Mouse (Mus musculus) stomach, embryonic 16.5 days (tissue): ENCODE data around the gene Cacnb1. TPM values are rescaled to one million over a fixed set of nuclear protein-coding genes. Genes with fewer than 3 reads are reported as not detected.
A peak's percentile ranks its signal among the peaks of the same experiment; 100 is the strongest.

Experiments
- ATAC-seq: fragments of 200-750 bp; cut with Nextera tagmentation; 2 replicates; pipeline ENCODE4 v1.8.0; 2017; ENCODE audit warnings: moderate number of reproducible peaks, moderate TSS enrichment; ENCODE audit not compliant: insufficient read depth, low FRiP score
- H3K27ac ChIP-seq: fragments of 300-500 bp; sonication (generic); 2 replicates; pipeline ENCODE4 v1.5.1; 2014; ENCODE audit warnings: low read length
- H3K27me3 ChIP-seq: fragments of 300-500 bp; sonication (generic); 2 replicates; pipeline ENCODE4 v1.6.1; 2014; ENCODE audit warnings: low read length, control low read depth, mixed read lengths; ENCODE audit not compliant: control insufficient read depth, insufficient read depth
- H3K36me3 ChIP-seq: fragments of 300-500 bp; sonication (generic); 2 replicates; pipeline ENCODE4 v1.6.1; 2014; ENCODE audit warnings: low read length; ENCODE audit not compliant: control insufficient read depth, insufficient read depth
- H3K4me1 ChIP-seq: fragments of 300-500 bp; sonication (generic); 2 replicates; pipeline ENCODE4 v1.6.1; 2014; ENCODE audit warnings: low read length, control low read depth, mixed read lengths; ENCODE audit not compliant: control insufficient read depth, insufficient read depth
- H3K4me2 ChIP-seq: fragments of 300-500 bp; sonication (generic); 2 replicates; pipeline ENCODE4 v1.6.1; 2014; ENCODE audit warnings: low read depth, low read length, mixed read lengths
- H3K4me3 ChIP-seq: fragments of 300-500 bp; sonication (generic); replicated peaks from 2 replicates; pipeline ENCODE4 v1.5.1; 2014; ENCODE audit warnings: mild to moderate bottlenecking, low read length
- H3K9ac ChIP-seq: fragments of 300-500 bp; sonication (generic); 2 replicates; pipeline ENCODE4 v1.6.1; 2014; ENCODE audit warnings: low read length
- H3K9me3 ChIP-seq: fragments of 300-500 bp; sonication (generic); replicated peaks from 2 replicates; pipeline ENCODE4 v1.6.1; 2016; ENCODE audit warnings: low read length, control low read depth; ENCODE audit not compliant: control insufficient read depth
- WGBS: fragments of 180-500 bp; shearing (Covaris S2); extraction: QIAGEN DNeasy Blood & Tissue Kit; methylation state at CpG from one replicate; pipeline ENCODE4 v1.1.7; 2014; 5-methylcytosine and 5-hydroxymethylcytosine counted together
- polyA plus RNA-seq: library from polyadenylated mRNA; unstranded; fragments of >200 nt; fragmentation: Nextera tagmentation; extraction: Ambion mirVana; gene quantifications from 2 replicates; pipeline ENCODE4 v1.2.1, GENCODE M21; 2015

Gene Cacnb1
- polyA plus RNA-seq, 1 experiment from 2014 or later = 12.1 TPM

GRCm38 (mm10) chr11:97987551-97988526, 35.0 kb downstream of the Cacnb1 start:
- Histone ChIP-seq H3K9me3 (no peaks in the 10 kb centered on the region), H3K4me1 (peaks cover 14% of the 10 kb centered on the region), H3K4me2 (peak overlapping the region; percentile 91), H3K27me3 (peaks cover 16% of the 10 kb centered on the region), H3K36me3 (no peaks in the 10 kb centered on the region), H3K27ac (peak overlapping the region; percentile 87), H3K4me3 (peak overlapping the region; percentile 65), H3K9ac (peak overlapping the region; percentile 75)
- ATAC-seq = peak; percentile 84
- under 1% methylated on average over 42 of the region's 42 CpGs for WGBS

- no peaks in the 10 kb centered on the region for H3K9me3 ChIP-seq
- ATAC-seq = no peak
- no peak overlapping the region for H3K27ac ChIP-seq
- 29% methylated on average over 14 of the region's 17 CpGs for WGBS
- H3K36me3 ChIP-seq = no peaks in the 10 kb centered on the region
- H3K4me1 ChIP-seq = peaks cover 14% of the 10 kb centered on the region
- H3K4me3 ChIP-seq = peak overlapping the region; percentile 65
- H3K9ac ChIP-seq = peak overlapping the region; percentile 77; the same call in 1 of the 2 replicates
- peak overlapping the region; percentile 91 for H3K4me2 ChIP-seq
- H3K27me3 ChIP-seq = peaks cover 16% of the 10 kb centered on the region
These were observed 35.9 kb downstream of the Cacnb1 start for GRCm38 (mm10) chr11:97986738-97987465.

GRCm38 (mm10) chr11:97985727-97986677, 36.8 kb downstream of the Cacnb1 start, which contains the start of gene Plxdc1:
Plxdc1 (minus strand) TSS chr11:97986444.
- no peaks in the 10 kb centered on the region for H3K9me3 ChIP-seq
- ATAC-seq = no peak
- peaks cover 16% of the 10 kb centered on the region for H3K27me3 ChIP-seq
- no peak within 1 kb of the TSS for H3K27ac ChIP-seq
- H3K36me3 ChIP-seq = no peaks in the 10 kb centered on the region
- peaks cover 14% of the 10 kb centered on the region for H3K4me1 ChIP-seq
- H3K4me2 ChIP-seq = peak within 1 kb of the TSS; percentile 91
- H3K4me3 ChIP-seq = peak within 1 kb of the TSS; percentile 65
- H3K9ac ChIP-seq = peak within 1 kb of the TSS; percentile 77
- WGBS = 2% methylated on average over 69 of the region's 74 CpGs

GRCm38 (mm10) chr11:97983983-97984382, 38.9 kb downstream of the Cacnb1 start:
- no peak for ATAC-seq
- 62% methylated on average over 1 of the region's 1 CpGs for WGBS
- Histone ChIP-seq H3K4me3 (no peak overlapping the region), H3K4me2 (no peak overlapping the region), H3K27ac (no peak overlapping the region), H3K4me1 (peaks cover 7% of the 10 kb centered on the region; the same call in 1 of the 2 replicates), H3K9ac (no peak overlapping the region), H3K9me3 (no peaks in the 10 kb centered on the region), H3K27me3 (peaks cover 16% of the 10 kb centered on the region), H3K36me3 (no peaks in the 10 kb centered on the region)

GRCm38 (mm10) chr11:97983506-97983905, 39.3 kb downstream of the Cacnb1 start:
- Histone ChIP-seq H3K27ac (no peak overlapping the region), H3K36me3 (no peaks in the 10 kb centered on the region), H3K9ac (no peak overlapping the region), H3K27me3 (peaks cover 16% of the 10 kb centered on the region), H3K9me3 (no peaks in the 10 kb centered on the region), H3K4me2 (no peak overlapping the region), H3K4me3 (no peak overlapping the region), H3K4me1 (peaks cover 7% of the 10 kb centered on the region; the same call in 1 of the 2 replicates)
- ATAC-seq = no peak
- WGBS = 83% methylated on average over 3 of the region's 3 CpGs

- Histone ChIP-seq H3K27me3 (peaks cover 16% of the 10 kb centered on the region), H3K36me3 (no peaks in the 10 kb centered on the region), H3K4me2 (no peak overlapping the region), H3K4me3 (no peak overlapping the region), H3K4me1 (peaks cover 7% of the 10 kb centered on the region; the same call in 1 of the 2 replicates), H3K9ac (no peak overlapping the region), H3K27ac (no peak overlapping the region), H3K9me3 (no peaks in the 10 kb centered on the region)
- no peak for ATAC-seq
- 80% methylated on average over 9 of the region's 9 CpGs for WGBS
These were observed 40.1 kb downstream of the Cacnb1 start for GRCm38 (mm10) chr11:97982721-97983120.

GRCm38 (mm10) chr11:97980531-97980966, 42.3 kb downstream of the Cacnb1 start:
- WGBS = 57% methylated on average over 9 of the region's 9 CpGs
- Histone ChIP-seq H3K27me3 (peaks cover 10% of the 10 kb centered on the region), H3K4me3 (no peak overlapping the region), H3K4me2 (no peak overlapping the region), H3K4me1 (peaks cover 4% of the 10 kb centered on the region; the same call in 1 of the 2 replicates), H3K36me3 (no peaks in the 10 kb centered on the region), H3K9me3 (no peaks in the 10 kb centered on the region), H3K27ac (no peak overlapping the region), H3K9ac (no peak overlapping the region)
- ATAC-seq = 0 out of 2 replicates have a peak, but pooled peaks have one; percentile 39

- Histone ChIP-seq H3K9ac (no peak overlapping the region), H3K4me1 (peaks cover 4% of the 10 kb centered on the region; the same call in 1 of the 2 replicates), H3K4me2 (no peak overlapping the region), H3K4me3 (no peak overlapping the region), H3K36me3 (no peaks in the 10 kb centered on the region), H3K9me3 (no peaks in the 10 kb centered on the region), H3K27me3 (peaks cover 5% of the 10 kb centered on the region; the same call in 1 of the 2 replicates), H3K27ac (no peak overlapping the region)
- ATAC-seq = no peak
- 71% methylated on average over 10 of the region's 10 CpGs for WGBS
These were observed 42.9 kb downstream of the Cacnb1 start for GRCm38 (mm10) chr11:97979824-97980495.
